Mouse (Mus musculus) heart, embryonic 10.5 days (tissue): Measurements from ENCODE around the gene Cfp. TPM values are rescaled to one million over a fixed set of nuclear protein-coding genes. Genes with fewer than 3 reads are reported as not detected.

Experiments used
- DNase-seq: peaks from one replicate; pipeline ENCODE4 v3.0.0-alpha.2; 2017; ENCODE audit warnings: low spot score
- H3K27ac ChIP-seq: fragments of 300-500 bp; sonication (generic); 2 replicates; pipeline ENCODE4 v1.5.1; 2016; ENCODE audit warnings: mild to moderate bottlenecking
- H3K27me3 ChIP-seq: fragments of 300-500 bp; sonication (generic); 2 replicates; pipeline ENCODE4 v1.6.1; 2016; ENCODE audit warnings: mild to moderate bottlenecking; ENCODE audit not compliant: poor library complexity, insufficient read depth, severe bottlenecking
- H3K36me3 ChIP-seq: fragments of 300-500 bp; sonication (generic); 2 replicates; pipeline ENCODE4 v1.6.1; 2016; ENCODE audit warnings: mild to moderate bottlenecking, moderate library complexity
- H3K4me1 ChIP-seq: fragments of 300-500 bp; sonication (generic); 2 replicates; pipeline ENCODE4 v1.6.1; 2016; ENCODE audit warnings: mild to moderate bottlenecking
- H3K4me3 ChIP-seq: fragments of 300-500 bp; sonication (generic); 2 replicates; pipeline ENCODE4 v1.5.1; 2016; ENCODE audit warnings: mild to moderate bottlenecking, moderate library complexity
- H3K9me3 ChIP-seq: fragments of 300-500 bp; sonication (generic); 2 replicates; pipeline ENCODE4 v1.6.1; 2016; ENCODE audit warnings: mild to moderate bottlenecking, moderate library complexity
- WGBS: fragments of 180-500 bp; shearing (Covaris S2); methylation state at CpG from one replicate; pipeline ENCODE4 v1.1.7; 2016; 5-methylcytosine and 5-hydroxymethylcytosine counted together
- polyA plus RNA-seq: library from polyadenylated mRNA; unstranded; fragments of >200 nt; fragmentation: Nextera tagmentation; extraction: Ambion mirVana; gene quantifications from 2 replicates; pipeline ENCODE4 v1.2.1, GENCODE M21; 2016

Gene Cfp
- polyA plus RNA-seq, 1 experiment from 2014 or later, result 3.0 TPM

GRCm38 (mm10) chrX:20915075-20915474, 16.3 kb downstream of the Cfp start:
- DNase-seq, result no peak
- Histone ChIP-seq H3K9me3 (no peaks in the 10 kb centered on the region), H3K36me3 (no peaks in the 10 kb centered on the region), H3K4me1 (peaks cover under 1% of the 10 kb centered on the region; the same call in 1 of the 2 replicates), H3K27me3 (peaks cover 5% of the 10 kb centered on the region; the same call in 1 of the 2 replicates), H3K27ac (no peak overlapping the region), H3K4me3 (no peak overlapping the region)

GRCm38 (mm10) chrX:20913726-20914125, 17.6 kb downstream of the Cfp start:
- no peak overlapping the region for H3K27ac ChIP-seq
- H3K4me3 ChIP-seq, result no peak overlapping the region
- H3K27me3 ChIP-seq, result no peaks in the 10 kb centered on the region
- H3K4me1 ChIP-seq, result no peaks in the 10 kb centered on the region
- no peaks in the 10 kb centered on the region for H3K9me3 ChIP-seq
- no peak for DNase-seq
- WGBS, result 77% methylated on average over 6 of the region's 6 CpGs
- no peaks in the 10 kb centered on the region for H3K36me3 ChIP-seq

DNA sequence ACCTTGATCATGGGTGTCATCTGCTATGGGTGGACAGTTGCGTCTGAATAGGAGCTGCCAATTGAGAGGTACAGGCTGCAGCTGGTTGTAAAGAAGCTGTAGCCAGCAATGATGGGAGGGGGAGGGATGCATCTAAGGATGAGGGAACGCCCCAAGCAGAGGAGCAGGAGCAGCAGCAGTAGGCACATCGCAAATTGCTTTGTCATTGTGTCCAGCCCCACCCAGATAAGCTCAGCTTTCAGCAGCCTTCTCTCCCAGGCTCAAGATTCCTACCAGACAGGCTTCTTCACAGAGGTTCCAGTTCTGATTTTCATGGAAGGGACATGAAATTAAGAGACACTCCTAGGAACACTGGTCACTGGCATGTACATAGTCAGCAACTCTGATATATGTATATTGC, 21.3 kb downstream of the Cfp start:
- Histone ChIP-seq H3K36me3 (no peaks in the 10 kb centered on the region), H3K4me1 (no peaks in the 10 kb centered on the region), H3K27ac (no peak overlapping the region), H3K27me3 (no peaks in the 10 kb centered on the region), H3K9me3 (no peaks in the 10 kb centered on the region), H3K4me3 (no peak overlapping the region)
- 30% methylated on average over 3 of the region's 3 CpGs for WGBS
- no peak for DNase-seq

Other genes with a start within 250 kb of the Cfp start
- gene Cdk16, start 243.6 kb downstream of the Cfp start, polyA plus RNA-seq, result 121 and 130 TPM in 2 replicates
- 51.2 and 56.8 TPM in 2 replicates for gene Usp11, start 227.6 kb downstream of the Cfp start, polyA plus RNA-seq
- gene Araf, start 133.7 kb downstream of the Cfp start, polyA plus RNA-seq, result 117 and 128 TPM in 2 replicates
- gene Timp1, start 61.4 kb downstream of the Cfp start, polyA plus RNA-seq, result 24.2 and 29.2 TPM in 2 replicates
- gene Syn1, start 10.6 kb downstream of the Cfp start, polyA plus RNA-seq, result 0.07 and 0.39 TPM in 2 replicates
- gene Elk1, start 19.1 kb upstream of the Cfp start, polyA plus RNA-seq, result 12.7 and 13.3 TPM in 2 replicates
- 63.1 and 65.5 TPM in 2 replicates for gene Uxt, start 30.5 kb upstream of the Cfp start, polyA plus RNA-seq
- 3.4 and 3.8 TPM in 2 replicates for gene Zfp182, start 130.8 kb upstream of the Cfp start, polyA plus RNA-seq
- not detected in 2 replicates for gene Spaca5, start 136.9 kb upstream of the Cfp start, polyA plus RNA-seq
- gene Zfp300, start 158.0 kb upstream of the Cfp start, polyA plus RNA-seq, result 0.80 and 1.0 TPM in 2 replicates
- not detected in 2 replicates for gene Ssxa1, start 184.3 kb upstream of the Cfp start, polyA plus RNA-seq
- gene Gm21876, start 244.1 kb upstream of the Cfp start, polyA plus RNA-seq, result not detected in 2 replicates